Mouse (Mus musculus): ENCODE results near the gene Olfr1415.

- TF ChIP-seq GATA1 (IDR thresholded peaks at IDR 0.05; ENCODE audit: borderline replicate concordance, low read length) (no peak), FLI1 (IDR thresholded peaks at IDR 0.05; ENCODE audit: low read length) (no peak)
Measured at GRCm38 (mm10) chr1:92523764-92524163, 27.9 kb upstream of the Olfr1415 start.
